Mouse (Mus musculus) erythroblast, embryonic 14.5 days (primary cell): ENCODE data around the gene Sdk1.

Source experiments
- GATA1 ChIP-seq: IDR thresholded peaks from 2 replicates; pipeline ENCODE4 v1.6.1; 2012; ENCODE audit warnings: low read length, inconsistent platforms, mixed read lengths
- TAL1 ChIP-seq: IDR thresholded peaks from 3 replicates; pipeline ENCODE4 v1.6.1; 2012; ENCODE audit warnings: low read length, inconsistent platforms, mixed read lengths

DNA sequence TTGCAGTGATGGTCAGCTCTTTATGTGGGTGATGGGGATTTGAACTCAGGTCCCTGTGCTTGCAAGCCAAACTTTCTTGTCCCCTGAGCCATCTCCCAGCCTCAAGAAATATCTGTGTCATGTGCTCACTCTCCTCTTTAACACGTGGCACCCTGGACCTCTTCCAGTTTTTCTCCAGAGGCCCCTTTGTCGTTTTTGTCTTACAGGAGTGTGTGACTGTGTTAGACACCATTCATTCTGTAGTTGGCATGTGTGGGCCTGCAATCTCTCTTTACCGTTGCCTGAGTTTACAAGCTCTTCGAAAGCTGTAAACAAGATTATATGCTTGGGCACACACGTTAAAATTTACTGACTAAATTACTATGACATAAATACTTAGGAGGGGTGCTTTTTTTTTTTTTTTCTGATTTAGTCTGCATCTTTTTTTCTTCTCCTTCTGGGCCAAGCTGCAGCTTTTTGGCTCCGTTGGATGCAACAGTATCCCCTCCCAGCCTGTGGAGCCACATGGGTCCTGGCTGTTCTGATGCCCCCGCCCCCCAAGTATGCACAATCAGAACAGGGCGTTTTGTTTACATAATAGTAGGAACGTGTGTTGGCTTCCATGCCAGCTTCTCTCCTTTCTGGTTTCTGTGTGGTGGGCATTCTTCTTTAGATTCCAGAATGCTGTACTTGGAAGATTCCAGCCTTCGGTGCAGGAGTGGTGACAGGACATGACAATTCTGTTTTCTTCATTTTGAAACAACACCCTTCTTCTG, 527.6 kb downstream of the Sdk1 start:
- no peak for TF ChIP-seq TAL1
- TF ChIP-seq GATA1, result no peak
